Mouse (Mus musculus) hindbrain, embryonic 16.5 days (tissue): ENCODE measurements around the gene Cbr4. TPM values are rescaled to one million over a fixed set of nuclear protein-coding genes. Genes with fewer than 3 reads are reported as not detected.

Experiments
- ATAC-seq: fragments of 200-750 bp; cut with Nextera tagmentation; 2 replicates; pipeline ENCODE4 v1.8.0; 2017; ENCODE audit warnings: moderate TSS enrichment, moderate library complexity
- H3K27ac ChIP-seq: fragments of 300-500 bp; sonication (generic); 2 replicates; pipeline ENCODE4 v1.5.1; 2014; ENCODE audit warnings: low read depth, mild to moderate bottlenecking, control low read depth, low read length, moderate library complexity
- H3K27me3 ChIP-seq: fragments of 300-500 bp; sonication (generic); replicated peaks from 2 replicates; pipeline ENCODE4 v1.6.1; 2014; ENCODE audit warnings: low read length; ENCODE audit not compliant: control insufficient read depth, insufficient read depth
- H3K36me3 ChIP-seq: fragments of 300-500 bp; sonication (generic); 2 replicates; pipeline ENCODE4 v1.6.1; 2014; ENCODE audit warnings: mild to moderate bottlenecking, low read length, moderate library complexity, mixed read lengths; ENCODE audit not compliant: control insufficient read depth, insufficient read depth
- H3K4me1 ChIP-seq: fragments of 300-500 bp; sonication (generic); 2 replicates; pipeline ENCODE4 v1.6.1; 2014; ENCODE audit warnings: low read depth, low read length; ENCODE audit not compliant: control insufficient read depth, insufficient read depth
- H3K4me2 ChIP-seq: fragments of 300-500 bp; sonication (generic); 2 replicates; pipeline ENCODE4 v1.6.1; 2014; ENCODE audit warnings: mild to moderate bottlenecking, low read length, control low read depth, moderate library complexity
- H3K4me3 ChIP-seq: fragments of 300-500 bp; sonication (generic); 2 replicates; pipeline ENCODE4 v1.5.1; 2014; ENCODE audit warnings: mild to moderate bottlenecking, low read length, control low read depth, moderate library complexity
- H3K9ac ChIP-seq: fragments of 300-500 bp; sonication (generic); 2 replicates; pipeline ENCODE4 v1.6.1; 2014; ENCODE audit warnings: low read depth, mild to moderate bottlenecking, control low read depth, low read length, moderate library complexity
- H3K9me3 ChIP-seq: fragments of 300-500 bp; sonication (generic); 2 replicates; pipeline ENCODE4 v1.6.1; 2014; ENCODE audit warnings: mild to moderate bottlenecking, low read length, moderate library complexity; ENCODE audit not compliant: control insufficient read depth
- WGBS: fragments of 180-500 bp; shearing (Covaris S2); extraction: QIAGEN DNeasy Blood & Tissue Kit; methylation state at CpG from one replicate; pipeline ENCODE4 v1.1.7; 2014; 5-methylcytosine and 5-hydroxymethylcytosine counted together
- polyA plus RNA-seq: library from polyadenylated mRNA; unstranded; fragments of >200 nt; fragmentation: Nextera tagmentation; extraction: Ambion mirVana; gene quantifications from 2 replicates; pipeline ENCODE4 v1.2.1, GENCODE M21; 2015

Gene Cbr4
- polyA plus RNA-seq, 1 experiment from 2014 or later: 19.7 TPM

DNA sequence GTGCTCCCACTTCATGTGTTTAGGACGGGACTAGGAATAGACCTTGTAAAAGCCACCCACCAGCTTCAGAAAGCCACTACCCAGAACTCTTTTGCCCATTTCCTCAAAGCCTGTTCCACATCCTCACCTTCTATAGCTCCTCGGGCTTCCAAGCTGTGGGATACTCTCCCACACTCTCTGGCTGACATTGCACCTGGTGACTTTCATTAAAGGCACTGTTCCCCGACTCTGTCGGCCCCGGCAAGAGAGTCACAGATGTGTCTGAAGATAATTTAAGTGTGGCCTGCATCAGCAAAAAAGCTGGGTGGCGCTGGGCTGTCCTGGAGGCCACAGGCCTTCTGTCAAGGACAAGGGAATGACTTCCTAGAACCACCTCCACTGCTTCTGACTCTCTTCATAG lies 64.7 kb downstream of the Cbr4 start:
- Histone ChIP-seq H3K27ac (no peak overlapping the region), H3K4me2 (no peak overlapping the region), H3K27me3 (no peaks in the 10 kb centered on the region), H3K9ac (no peak overlapping the region), H3K4me1 (peaks cover 3% of the 10 kb centered on the region; the same call in 1 of the 2 replicates), H3K36me3 (peaks cover 13% of the 10 kb centered on the region), H3K9me3 (peaks cover 11% of the 10 kb centered on the region), H3K4me3 (no peak overlapping the region)
- WGBS: 73% methylated on average over 6 of the region's 6 CpGs
- ATAC-seq: no peak

DNA sequence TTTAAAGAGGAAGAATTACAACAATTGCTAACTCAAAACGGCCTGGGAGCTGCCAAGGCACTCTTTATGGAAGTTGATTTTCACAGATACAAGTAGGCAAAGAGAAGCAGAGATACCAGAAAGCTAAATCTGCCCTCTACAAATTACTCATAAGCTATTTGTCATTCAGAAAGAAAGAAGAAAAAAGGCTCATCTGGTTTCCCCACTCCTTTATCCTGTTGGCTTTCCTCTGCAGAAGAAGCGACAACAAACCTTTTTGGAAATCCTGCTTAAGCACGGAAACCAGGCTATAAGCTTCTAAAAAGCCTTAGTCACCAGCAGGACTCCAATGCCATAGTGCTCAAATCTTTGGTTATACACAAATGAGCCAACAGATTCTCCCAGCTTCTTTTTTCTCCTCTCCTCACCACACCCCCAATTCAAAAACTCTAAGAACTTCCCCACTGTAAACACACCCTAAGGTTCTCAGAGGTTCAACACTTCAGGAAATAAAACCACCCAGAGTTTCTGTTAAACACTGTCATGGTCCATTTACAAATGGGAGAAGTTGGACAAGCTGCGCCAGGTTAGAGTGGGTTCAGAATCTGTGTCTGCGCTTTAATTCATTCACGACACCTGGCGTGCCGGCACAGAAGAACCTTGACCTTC lies 65.3 kb downstream of the Cbr4 start:
- no peak for ATAC-seq
- peaks cover 3% of the 10 kb centered on the region; the same call in 1 of the 2 replicates for H3K4me1 ChIP-seq
- 87% methylated on average over 8 of the region's 8 CpGs for WGBS
- H3K9me3 ChIP-seq: peaks cover 11% of the 10 kb centered on the region
- H3K4me2 ChIP-seq: no peak overlapping the region
- H3K9ac ChIP-seq: no peak overlapping the region
- no peak overlapping the region for H3K4me3 ChIP-seq
- H3K36me3 ChIP-seq: peaks cover 13% of the 10 kb centered on the region
- H3K27ac ChIP-seq: no peak overlapping the region
- no peaks in the 10 kb centered on the region for H3K27me3 ChIP-seq

DNA sequence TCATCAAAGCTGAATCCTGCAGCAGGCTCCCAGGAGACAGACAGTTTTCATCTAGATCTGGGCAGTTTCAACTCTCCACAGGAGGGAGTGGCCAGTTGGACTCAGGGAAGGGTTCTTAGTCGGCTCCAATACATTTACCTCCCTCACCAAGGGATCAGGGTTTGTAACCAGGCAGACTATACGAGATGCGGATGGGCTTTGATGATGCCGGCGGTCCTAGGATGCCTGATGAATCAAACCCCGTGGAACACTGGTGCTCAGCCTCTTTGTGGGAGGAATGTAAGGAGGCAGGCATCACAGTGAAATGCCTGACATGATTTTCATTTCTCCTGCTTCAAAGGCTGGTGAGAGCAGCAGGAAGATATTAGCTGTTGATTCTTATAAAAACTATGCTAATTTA lies 67.8 kb downstream of the Cbr4 start:
- Histone ChIP-seq H3K27me3 (no peaks in the 10 kb centered on the region), H3K4me3 (no peak overlapping the region)

DNA sequence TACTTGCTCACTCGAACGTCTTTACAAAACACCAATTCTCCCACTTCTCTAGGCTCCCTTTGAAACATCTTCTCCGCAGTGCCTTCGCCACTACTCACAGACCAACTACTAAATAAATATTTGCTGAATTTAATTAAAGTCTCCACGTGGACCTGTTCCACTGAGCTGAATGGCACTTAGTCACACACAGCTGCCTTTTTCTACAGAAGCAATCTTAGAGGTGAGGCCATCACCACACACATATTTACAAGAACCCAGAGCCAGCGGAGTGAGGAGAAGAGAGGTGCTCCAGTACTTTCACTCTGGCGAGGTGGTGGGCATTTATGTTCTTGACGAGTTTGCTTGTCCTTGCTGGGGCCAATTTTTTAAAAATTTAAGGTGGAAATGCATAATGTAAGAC lies 68.7 kb downstream of the Cbr4 start:
- no peaks in the 10 kb centered on the region for H3K27me3 ChIP-seq
- H3K9me3 ChIP-seq: no peaks in the 10 kb centered on the region
- H3K4me2 ChIP-seq: no peak overlapping the region
- ATAC-seq: no peak
- H3K4me3 ChIP-seq: no peak overlapping the region
- no peak overlapping the region for H3K27ac ChIP-seq
- 65% methylated on average over 8 of the region's 8 CpGs for WGBS
- no peaks in the 10 kb centered on the region for H3K36me3 ChIP-seq
- no peak overlapping the region for H3K9ac ChIP-seq
- peaks cover 3% of the 10 kb centered on the region; the same call in 1 of the 2 replicates for H3K4me1 ChIP-seq

More for the DNA sequence above, 67.8 kb downstream of the Cbr4 start:
- Histone ChIP-seq H3K36me3 (no peaks in the 10 kb centered on the region), H3K9ac (no peak overlapping the region), H3K4me1 (peaks cover 3% of the 10 kb centered on the region; the same call in 1 of the 2 replicates), H3K9me3 (no peaks in the 10 kb centered on the region), H3K27ac (no peak overlapping the region), H3K4me2 (no peak overlapping the region)
- ATAC-seq: no peak
- WGBS: 58% methylated on average over 6 of the region's 6 CpGs
